Mouse (Mus musculus) adrenal gland, postnatal 14 days (tissue): ENCODE measurements around the gene Col26a1. TPM values are rescaled to one million over a fixed set of nuclear protein-coding genes. Genes with fewer than 3 reads are reported as not detected.

Experiments
- DNase-seq: peaks from one replicate; pipeline ENCODE4 v3.0.0; 2021; ENCODE audit warnings: mixed read lengths
- total RNA-seq: library from RNA; stranded (reverse); gene quantifications from 2 replicates; pipeline ENCODE4 v1.2.3, GENCODE M21; 2021

Col26a1 gene
- total RNA-seq, 1 experiment from 2014 or later: 3.3 TPM

GRCm38 (mm10) chr5:136881380-136882009 lies 1.5 kb downstream of the Col26a1 start:
- DNase-seq: peak; percentile 87

- peak; percentile 48 for DNase-seq
These were observed 2.9 kb downstream of the Col26a1 start for GRCm38 (mm10) chr5:136880101-136880500.

DNA sequence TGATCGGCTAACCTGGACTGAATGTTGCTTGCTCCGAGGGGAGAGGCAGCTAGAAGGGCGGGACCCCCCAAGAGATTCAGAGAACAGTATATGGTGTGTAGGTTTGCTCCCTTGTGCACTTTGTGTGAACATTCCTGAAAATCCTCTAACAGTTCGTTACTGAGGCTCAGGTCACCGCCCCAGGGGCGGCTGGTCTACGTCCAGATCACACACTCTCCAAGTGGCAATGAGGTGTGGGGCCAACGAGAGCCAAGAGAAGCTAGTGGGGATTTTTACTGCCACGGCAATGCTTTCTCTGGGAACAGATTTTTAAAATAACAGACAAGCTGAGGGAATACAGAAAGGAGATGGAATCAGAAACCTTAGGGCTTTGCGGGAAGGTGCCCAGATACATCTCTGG lies 8.7 kb downstream of the Col26a1 start:
- DNase-seq: no peak

GRCm38 (mm10) chr5:136872417-136872816 lies 10.6 kb downstream of the Col26a1 start:
- no peak for DNase-seq

GRCm38 (mm10) chr5:136869451-136870114 lies 13.4 kb downstream of the Col26a1 start:
- DNase-seq: no peak

GRCm38 (mm10) chr5:136867706-136868105 lies 15.3 kb downstream of the Col26a1 start:
- DNase-seq: no peak

- peak; percentile 64 for DNase-seq
These were observed 18.9 kb downstream of the Col26a1 start for GRCm38 (mm10) chr5:136863961-136864674.

DNA sequence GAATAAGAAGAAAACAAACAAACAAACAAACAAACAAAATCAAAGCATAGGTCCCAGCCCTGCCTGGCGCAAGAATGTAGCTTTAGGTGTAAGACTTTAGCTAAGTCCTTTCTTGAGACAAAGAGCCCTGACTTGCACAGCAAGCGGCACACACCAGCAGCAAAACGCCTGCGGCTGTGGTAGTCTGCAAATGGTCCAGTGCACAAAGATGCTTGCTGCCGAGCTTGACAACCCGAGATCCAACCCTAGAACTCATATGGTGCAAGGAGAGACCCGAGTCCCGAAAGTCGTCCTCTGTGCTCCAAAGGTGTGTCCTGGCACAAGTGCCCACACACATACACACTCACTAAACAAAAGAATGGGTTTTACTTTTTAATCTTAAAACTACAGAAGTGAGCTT lies 19.7 kb downstream of the Col26a1 start:
- no peak for DNase-seq

GRCm38 (mm10) chr5:136862806-136863205 lies 20.2 kb downstream of the Col26a1 start:
- DNase-seq: no peak

DNA sequence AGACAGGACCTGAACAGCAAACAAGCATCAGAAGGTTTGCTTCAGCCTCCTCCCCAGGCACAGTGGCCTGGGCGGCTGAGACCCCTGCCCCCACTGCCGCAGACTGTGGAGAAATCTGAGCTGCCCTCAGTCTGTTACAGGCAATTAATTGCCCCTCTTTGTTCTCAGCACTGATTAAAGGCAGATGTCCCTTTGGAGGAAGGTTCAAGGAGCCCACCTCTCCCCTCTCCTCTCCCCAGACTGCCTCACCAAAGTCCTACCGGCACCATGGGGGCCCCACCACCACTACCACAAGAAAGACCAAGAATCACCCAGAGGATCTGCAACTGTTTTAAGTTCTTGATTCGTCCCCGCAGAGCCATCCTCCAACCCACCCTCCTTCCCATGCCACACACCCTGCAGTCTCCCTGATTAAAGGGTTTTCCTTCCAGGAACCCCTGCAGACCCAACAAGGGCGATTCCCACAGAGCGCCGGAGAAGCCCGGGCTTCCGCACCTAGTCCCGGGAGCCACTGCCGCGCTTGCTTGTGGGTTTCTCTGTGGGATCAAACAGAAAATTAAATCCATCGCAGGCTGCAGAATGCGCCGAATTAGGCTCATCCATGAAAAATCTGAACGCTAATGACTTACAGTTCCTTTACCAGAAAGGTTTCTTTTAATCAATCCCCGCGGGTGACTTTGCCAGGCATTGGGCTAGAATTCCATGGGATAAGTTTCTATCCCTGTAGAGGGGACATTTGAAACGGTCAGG lies 21.6 kb downstream of the Col26a1 start:
- no peak for DNase-seq

DNA sequence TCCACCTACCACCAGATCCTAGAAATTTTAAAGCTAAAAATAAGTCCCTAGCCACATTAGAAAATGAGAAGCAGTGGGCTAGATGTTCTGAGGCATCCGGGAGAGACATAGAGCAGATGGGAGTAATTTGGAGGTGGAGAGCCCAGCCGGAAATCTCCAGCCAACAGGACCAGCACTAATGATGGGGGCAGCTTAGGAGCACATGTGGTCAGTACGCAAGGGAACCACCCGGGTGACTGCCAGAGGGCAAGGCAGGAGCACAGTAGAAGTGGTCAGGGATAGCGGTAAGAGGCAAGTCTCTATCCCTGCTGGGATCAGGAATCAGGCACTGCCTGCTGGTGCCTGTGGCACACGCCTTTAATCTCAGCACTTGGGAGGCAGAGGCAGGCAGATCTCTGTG lies 32.3 kb downstream of the Col26a1 start:
- no peak for DNase-seq

GRCm38 (mm10) chr5:136846385-136847264 lies 36.4 kb downstream of the Col26a1 start:
- DNase-seq: no peak

GRCm38 (mm10) chr5:136843930-136844329 lies 39.1 kb downstream of the Col26a1 start:
- DNase-seq: no peak

DNA sequence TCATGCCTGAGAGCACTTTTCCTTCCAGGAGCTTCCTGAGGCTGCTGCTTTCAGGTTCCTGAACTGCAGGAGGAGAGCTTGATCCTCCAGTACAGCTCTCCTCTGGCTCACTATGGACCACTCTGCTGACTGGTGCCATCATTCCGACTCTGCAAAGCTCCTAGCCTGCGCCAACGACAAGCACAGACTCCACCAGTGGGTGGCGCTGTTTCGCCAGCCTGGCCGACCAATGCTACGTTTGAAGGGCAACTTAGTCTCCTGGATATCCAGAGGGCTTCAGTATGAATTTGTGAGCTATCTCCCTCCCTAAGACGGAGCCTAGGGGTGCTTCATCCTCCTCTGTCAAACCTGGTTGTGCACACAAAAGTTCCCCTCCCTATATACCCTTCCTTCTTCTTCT lies 43.0 kb downstream of the Col26a1 start:
- DNase-seq: peak; percentile 82

DNA sequence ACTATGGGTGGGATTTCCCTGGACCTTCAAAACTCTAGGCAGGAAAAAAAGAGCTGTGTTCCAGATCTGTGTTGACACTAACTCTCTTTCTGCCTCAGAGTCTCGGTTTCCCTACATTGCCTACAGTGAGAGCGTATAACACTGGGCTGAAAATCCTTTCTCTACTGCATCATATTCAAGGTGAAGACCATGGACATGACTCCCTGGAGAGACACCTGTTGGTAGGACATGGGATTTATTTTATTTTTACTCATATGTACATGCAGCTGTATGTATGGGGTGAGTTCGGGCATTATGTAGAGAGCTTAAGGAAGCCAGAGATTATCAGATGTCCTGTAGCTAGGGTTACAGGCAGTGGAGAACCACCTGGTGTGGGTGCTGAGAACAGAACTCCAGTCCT lies 50.0 kb downstream of the Col26a1 start:
- DNase-seq: no peak

DNA sequence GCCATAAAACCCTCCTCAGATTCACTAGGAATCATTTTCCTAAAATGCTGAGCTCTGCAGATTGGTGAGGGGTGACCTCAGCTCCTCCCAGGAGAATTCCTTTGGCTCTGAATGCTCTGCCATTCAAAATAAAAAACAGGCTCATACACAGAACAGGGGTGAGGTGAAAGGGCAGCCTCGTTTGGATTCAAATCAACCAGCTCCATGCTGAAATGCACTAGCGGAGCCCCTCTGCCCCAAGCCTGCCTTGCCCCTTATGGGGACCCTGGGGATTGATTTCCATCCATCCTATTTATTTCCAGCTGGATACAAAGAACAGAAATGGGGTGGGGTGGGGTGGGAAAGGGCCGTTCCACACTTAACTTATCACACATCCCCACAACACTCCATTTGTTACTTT lies 52.9 kb downstream of the Col26a1 start:
- DNase-seq: no peak

- DNase-seq: no peak
These were observed 61.0 kb downstream of the Col26a1 start for GRCm38 (mm10) chr5:136821971-136822370.

GRCm38 (mm10) chr5:136820911-136821310 lies 62.1 kb downstream of the Col26a1 start:
- no peak for DNase-seq

- no peak for DNase-seq
These were observed 63.3 kb downstream of the Col26a1 start for GRCm38 (mm10) chr5:136819686-136820085.

DNA sequence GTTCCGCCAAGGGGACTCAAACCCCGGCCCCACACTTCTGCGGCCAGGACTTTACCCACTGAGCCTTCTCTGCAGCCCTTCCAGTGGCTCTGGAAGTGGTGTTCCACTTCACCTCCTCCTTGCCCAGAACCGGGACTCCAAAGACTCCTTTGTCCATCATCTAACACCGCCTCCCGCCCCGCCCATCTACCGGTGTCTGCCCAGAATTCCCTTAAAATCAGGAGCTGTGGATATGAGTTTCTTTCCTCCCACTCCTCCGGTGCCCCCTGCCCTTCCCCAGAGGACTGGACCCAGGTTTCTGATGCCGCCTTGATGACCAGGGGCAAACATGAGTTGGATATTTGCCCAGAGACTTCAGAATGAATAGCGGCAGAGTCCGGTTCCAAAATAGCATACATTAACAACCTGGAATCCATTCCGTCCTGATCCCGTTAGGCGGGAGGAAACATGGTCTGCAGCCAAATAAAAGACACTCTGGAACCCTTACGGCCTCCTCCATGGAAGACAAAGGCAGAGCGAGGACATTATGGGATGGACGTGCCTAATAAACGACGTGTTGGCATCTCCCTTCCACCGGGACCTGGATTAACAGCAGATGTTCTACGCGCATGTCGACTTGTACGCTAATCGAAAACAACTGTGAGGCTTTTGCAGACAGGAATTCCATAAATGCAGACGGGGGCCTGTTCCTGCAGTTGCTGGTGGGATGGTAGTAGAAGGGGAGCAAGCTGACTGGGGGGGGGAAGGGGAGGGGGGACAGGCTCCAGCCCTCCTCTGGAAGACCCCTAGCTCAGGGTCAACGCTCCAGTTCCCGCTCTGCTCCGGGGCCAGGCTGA lies 72.3 kb downstream of the Col26a1 start:
- DNase-seq: no peak
